ENCODE assay signal across 8 mouse cellular contexts in the genomic region with DNA sequence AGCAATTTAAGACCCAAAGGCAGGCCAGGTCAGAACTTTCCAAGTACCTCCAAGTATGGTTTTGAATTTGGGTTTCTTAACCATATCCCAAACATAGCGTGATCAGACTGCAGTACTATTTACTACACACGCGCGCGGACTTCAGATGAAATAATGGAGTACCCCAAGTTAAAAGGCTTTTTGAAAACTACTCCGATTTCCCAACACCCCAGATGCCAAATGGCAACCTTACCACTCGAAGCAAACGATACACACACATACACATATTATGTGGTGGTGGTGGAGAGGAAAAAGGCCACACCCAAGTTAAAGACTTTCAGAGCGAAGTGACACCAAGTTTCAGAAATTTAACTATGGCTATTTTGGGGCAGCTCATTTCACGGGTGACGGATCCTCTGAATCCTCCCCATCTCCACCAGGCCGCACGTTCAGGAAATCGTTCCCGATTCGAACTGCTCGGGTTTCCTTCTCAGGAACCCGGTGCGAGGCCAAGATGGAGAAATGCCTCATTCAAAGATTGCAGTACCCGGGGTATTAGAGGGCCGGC. TPM values are rescaled to one million over a fixed set of nuclear protein-coding genes. Genes with fewer than 3 reads are reported as not detected.
DNase-seq lines count a peak whose midpoint lies in the region; ATAC-seq lines count a peak whose summit lies in the region.

No protein-coding gene starts in this region.

- H3K4me1 ChIP-seq in hindbrain, embryonic 10.5 days (replicated peaks): peaks cover 11% of the 10 kb centered on the region

- no peaks in the 10 kb centered on the region for H3K27me3 ChIP-seq in hindbrain, embryonic 10.5 days (ENCODE audit: insufficient read depth, poor library complexity, severe bottlenecking)

- no peaks in the 10 kb centered on the region for H3K9me3 ChIP-seq in hindbrain, embryonic 10.5 days

- 6% methylated on average over 21 of the region's 21 CpGs for WGBS in hindbrain, embryonic 10.5 days

- H3K27ac ChIP-seq in hindbrain, embryonic 10.5 days: peak overlapping the region; percentile 93

- peak; percentile 29 for ATAC-seq in frontal cortex, adult (ENCODE audit: low TSS enrichment)
- peak; percentile 0; the same call in 1 of the 2 replicates for ATAC-seq in megakaryocyte, adult 5-6 weeks (ENCODE audit: poor library complexity, severe bottlenecking)
- ATAC-seq in monocyte, adult 5-6 weeks (replicated peaks; ENCODE audit: insufficient number of reproducible peaks, low FRiP score, low TSS enrichment, poor library complexity, severe bottlenecking): no peak

- H3K4me3 ChIP-seq in hindbrain, embryonic 10.5 days: peak overlapping the region; percentile 99

- no peak for DNase-seq in frontal cortex, postnatal 10 days (ENCODE audit: low spot score in 2 of 2)
- DNase-seq in thymus, postnatal 14 days: peak; percentile 5
- no peak for DNase-seq in thymus, postnatal 25 days
- peak; percentile 3 for DNase-seq in hindbrain, embryonic 10.5 days (ENCODE audit: low spot score)
- DNase-seq in ovary, postnatal 14 days (ENCODE audit: low spot score): no peak

- H3K36me3 ChIP-seq in hindbrain, embryonic 10.5 days: peaks cover 3% of the 10 kb centered on the region; the same call in 1 of the 2 replicates

RNA-seq across cellular contexts. Expression of a gene that starts 0.9 kb away (rescaled TPM):
- polyA plus RNA-seq in hindbrain, embryonic 10.5 days (2016; fragmentation: Nextera tagmentation; extraction: Ambion mirVana): 132 and 149 TPM in 2 replicates
- 220 and 244 TPM in 2 replicates for total RNA-seq in megakaryocyte, adult 5-6 weeks (2015)
- 199 and 205 TPM in 2 replicates for total RNA-seq in megakaryocyte, adult 5-6 weeks (2017)
- total RNA-seq in monocyte, adult 5-6 weeks (2017): 188 to 223 TPM (median 212 TPM) in 3 replicates

Comparison
In these comparisons a context has a peak if more than half of its experiments do, and no peak if none do; other contexts are left out.
1. DNase-seq: peak in thymus, postnatal 14 days (single experiment) and hindbrain, embryonic 10.5 days (single experiment); none in frontal cortex, postnatal 10 days (0 of 2), thymus, postnatal 25 days (single experiment) and ovary, postnatal 14 days (single experiment).